Mouse (Mus musculus) megakaryocyte, embryonic 14.5 days (primary cell): Measurements from ENCODE around the gene Btf3l4.

Experiments
- FLI1 ChIP-seq: IDR thresholded peaks from 2 replicates; pipeline ENCODE4 v1.6.1; 2012; ENCODE audit warnings: low read length, inconsistent platforms, mixed read lengths
- GATA1 ChIP-seq: IDR thresholded peaks from 3 replicates; pipeline ENCODE4 v1.6.1; 2012; ENCODE audit warnings: mixed read lengths, low read length, inconsistent platforms, borderline replicate concordance

- no peak for TF ChIP-seq GATA1
- TF ChIP-seq FLI1, result no peak
These were observed 2.7 kb downstream of the Btf3l4 start for GRCm38 (mm10) chr4:108830698-108831097.
